Mouse (Mus musculus) left cerebral cortex, adult 11 months (tissue): ENCODE data around the gene Cubn.
A peak's percentile ranks its signal among the peaks of the same experiment; 100 is the strongest.

ENCODE experiments used
- DNase-seq: peaks from one replicate; pipeline ENCODE4 v3.0.0; 2022; ENCODE audit warnings: low spot score

Gene Cubn

DNA sequence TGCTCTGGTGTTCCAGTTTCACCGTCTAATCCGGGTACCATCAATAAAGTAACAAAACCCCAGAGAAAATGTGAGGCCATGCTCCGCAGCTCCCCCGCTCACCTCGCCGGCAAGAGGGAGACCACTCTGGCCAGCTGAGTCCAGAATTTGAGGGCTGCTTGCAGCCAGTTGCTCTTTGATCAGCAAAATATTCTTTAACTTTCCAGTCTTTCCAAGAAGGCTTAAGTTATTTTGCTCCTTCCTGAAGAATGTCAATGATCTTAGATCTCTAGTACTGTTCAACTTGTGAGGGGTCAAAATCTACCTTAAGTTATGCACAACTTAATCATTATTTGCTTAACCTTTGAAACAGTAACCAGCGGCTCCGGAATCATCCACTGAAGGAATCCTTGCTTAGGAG lies at the start of gene Cubn:
TSS of gene Cubn (minus strand) at position 80 of the 400 bp plus-strand sequence.
- no peak for DNase-seq

GRCm38 (mm10) chr2:13539860-13540259 lies 48.2 kb upstream of the Cubn start:
- no peak for DNase-seq

DNA sequence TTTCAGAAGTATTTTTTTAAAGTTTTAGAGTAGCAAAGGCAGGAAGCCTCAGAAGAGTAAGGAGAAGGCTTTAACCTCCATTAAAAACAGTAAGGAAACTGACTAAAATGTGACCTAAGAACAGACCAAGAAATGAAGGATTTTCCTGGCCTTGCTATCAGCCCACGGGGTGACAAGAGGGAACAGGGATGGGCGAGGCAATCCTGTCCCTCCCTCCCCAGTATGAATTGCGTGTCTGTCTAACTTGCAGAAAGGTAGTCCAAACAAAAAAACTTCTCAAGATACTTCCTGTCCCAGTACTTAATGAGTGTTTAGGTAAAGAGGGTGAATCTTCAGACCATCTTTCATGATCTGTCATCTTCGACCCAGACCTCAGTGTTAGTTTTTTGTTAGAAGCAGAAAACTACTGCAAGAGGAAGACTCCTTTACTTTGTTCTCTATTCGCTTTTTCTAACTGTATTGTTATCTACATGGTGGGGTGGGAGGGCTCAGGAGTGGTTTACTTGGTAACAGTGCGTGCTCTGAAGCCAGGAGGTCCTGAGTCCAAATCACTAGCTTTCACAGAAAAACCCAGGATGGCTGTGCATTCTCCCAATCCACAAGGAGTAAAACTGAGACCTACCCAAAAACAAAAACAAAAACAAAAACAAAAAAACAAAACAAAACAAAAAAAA lies 47.2 kb upstream of the Cubn start:
- no peak for DNase-seq

DNA sequence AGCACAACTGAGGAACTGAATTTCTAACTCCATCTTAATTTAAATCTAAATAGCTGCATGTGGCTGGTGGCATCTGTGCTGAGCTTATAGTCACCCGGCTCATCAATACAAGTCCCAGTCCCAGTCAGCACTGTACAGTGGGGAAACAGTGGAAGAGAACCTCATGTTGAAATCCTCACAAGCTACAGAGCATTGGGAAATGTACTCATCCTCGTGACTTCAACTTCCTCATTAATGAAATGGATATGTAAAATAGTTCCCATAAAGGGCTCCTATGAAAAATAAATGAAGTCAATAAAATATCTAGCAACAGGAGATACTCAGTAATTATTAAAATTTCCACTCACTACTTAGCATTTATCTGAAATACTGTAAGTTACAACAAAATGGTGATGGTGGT lies 46.6 kb upstream of the Cubn start:
- no peak for DNase-seq

DNA sequence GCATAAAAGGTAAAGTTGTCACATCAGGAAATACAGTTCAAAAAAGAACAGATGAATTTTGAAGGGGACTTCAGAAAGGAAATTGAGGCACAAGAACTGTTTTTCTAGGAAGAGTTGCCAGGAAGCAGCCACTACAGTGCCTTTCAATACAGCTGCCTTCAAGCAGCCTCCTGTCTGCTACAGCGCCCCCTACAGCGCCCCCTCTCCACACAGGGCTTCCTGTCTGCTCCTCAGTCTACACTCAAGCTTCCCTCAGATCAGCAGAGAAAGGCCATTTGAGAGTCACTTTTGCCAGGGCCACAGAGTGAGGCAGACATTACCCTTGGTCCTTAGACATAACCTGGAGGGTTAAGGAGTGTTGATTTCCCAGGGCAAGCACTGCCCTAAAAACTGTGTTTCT lies 46.1 kb upstream of the Cubn start:
- no peak for DNase-seq

GRCm38 (mm10) chr2:13536747-13537146 lies 45.1 kb upstream of the Cubn start:
- DNase-seq, result no peak

GRCm38 (mm10) chr2:13530639-13531038 lies 39.0 kb upstream of the Cubn start:
- no peak for DNase-seq

DNA sequence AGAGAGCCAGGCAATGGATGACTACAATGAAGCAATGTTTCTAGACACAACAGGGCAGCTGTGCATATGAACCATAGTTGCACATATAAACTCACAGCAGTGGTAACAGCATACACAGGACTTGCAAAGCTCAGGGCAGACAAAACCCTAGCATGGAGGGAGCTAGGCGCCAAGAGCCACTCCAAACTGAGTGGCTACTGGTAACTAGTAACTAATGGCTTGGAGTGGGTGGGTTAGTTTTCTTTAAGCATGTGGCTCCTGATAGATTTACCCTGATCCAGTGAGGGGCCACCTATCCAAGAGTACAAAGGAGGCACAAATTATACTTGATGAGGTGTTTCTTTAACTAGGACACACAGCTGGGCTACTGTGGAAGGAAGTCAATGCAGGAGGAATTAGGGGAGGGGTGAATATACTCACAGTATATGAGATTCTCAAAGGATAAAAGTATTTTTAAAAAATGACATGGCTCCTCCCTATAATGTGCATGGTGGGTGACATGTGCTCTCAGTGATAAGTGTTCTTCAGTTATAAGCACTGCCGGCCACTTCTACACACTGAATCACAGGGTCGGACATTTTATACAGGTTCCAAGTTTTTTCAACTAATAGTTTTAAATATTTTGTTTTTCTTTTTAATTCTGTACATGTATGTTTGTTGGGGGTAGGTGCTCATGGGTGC lies 37.8 kb upstream of the Cubn start:
- DNase-seq, result no peak

DNA sequence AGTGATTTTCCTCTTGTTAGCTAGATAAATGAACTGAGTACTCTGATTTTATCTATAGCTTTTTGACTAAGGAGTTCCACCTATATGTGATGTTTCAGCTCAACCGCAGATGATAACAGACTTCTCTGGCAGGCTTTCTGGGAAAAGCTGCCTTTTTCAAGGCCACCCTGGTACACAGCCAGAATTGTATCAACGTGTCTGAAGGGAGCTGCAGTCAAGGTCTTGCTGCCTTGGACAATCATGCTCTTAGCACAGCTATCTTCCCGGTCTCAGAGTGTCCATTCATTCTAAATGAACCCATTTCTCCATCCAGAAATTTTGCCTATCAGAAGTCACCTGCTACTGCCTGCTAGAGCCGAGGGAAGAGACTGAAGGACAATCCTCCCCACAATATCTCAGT lies 35.9 kb upstream of the Cubn start:
- no peak for DNase-seq

- DNase-seq, result no peak
These were observed 35.5 kb upstream of the Cubn start for GRCm38 (mm10) chr2:13527125-13527524.

DNA sequence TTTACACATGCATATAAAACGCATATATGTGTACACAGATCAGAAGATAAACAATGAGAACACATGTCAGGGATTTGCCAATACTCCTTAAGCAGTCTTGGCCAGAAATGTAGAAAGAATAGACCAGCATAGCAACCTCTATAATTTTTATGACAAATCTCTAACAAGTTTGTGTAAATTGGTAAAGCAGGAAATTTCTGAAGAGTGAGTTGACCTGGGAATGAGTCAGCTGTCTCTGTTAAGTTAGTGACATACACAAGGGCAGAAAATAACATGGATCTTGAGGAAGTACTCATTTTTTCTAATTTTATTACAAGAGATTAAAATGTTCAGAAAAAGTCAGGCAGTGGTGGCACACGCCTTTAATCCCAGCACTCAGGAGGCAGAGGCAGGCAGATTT lies 34.6 kb upstream of the Cubn start:
- DNase-seq, result no peak

DNA sequence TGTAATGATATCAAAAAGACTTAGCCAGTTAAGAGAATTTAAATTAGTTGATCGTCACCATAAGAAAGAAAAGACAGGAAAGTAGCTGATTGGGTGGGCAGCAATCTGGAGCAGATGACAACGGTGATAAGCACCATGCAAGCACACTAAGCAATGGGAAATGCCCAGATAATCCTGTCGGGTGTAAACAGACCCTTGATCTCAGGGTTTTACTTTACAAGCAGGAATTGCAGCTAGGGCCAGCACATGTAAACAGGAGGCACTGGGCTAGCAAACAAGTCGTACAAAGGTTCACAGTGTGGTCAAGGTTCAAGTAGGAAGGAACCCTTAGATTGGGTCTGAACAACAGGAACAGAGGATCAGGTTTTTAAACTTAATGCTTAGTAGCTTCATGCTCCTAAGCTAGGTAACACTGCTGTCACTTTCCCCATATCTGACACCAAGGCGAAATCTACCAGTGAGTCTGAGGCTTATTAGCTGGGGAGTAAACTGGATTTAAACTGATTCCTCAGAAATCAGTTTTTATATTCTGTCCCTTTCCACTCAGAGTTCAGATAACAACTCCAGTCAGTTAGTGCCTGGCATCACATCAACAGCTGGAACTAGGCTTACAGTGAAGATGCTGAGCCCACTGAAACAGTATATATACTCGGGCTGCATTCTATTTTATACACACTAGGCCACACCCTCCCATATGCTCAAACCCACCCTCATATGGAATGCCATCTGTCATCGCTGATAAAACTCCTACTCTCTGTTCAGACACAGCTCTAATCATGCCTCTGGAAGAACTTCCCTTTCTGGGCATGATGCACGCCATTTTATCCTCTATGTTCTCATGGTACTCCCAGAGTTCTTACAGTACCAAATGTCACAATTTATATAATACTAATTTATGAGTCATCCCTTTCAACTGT lies 32.2 kb upstream of the Cubn start:
- peak; percentile 23 for DNase-seq

GRCm38 (mm10) chr2:13522106-13522505 lies 30.5 kb upstream of the Cubn start:
- no peak for DNase-seq

DNA sequence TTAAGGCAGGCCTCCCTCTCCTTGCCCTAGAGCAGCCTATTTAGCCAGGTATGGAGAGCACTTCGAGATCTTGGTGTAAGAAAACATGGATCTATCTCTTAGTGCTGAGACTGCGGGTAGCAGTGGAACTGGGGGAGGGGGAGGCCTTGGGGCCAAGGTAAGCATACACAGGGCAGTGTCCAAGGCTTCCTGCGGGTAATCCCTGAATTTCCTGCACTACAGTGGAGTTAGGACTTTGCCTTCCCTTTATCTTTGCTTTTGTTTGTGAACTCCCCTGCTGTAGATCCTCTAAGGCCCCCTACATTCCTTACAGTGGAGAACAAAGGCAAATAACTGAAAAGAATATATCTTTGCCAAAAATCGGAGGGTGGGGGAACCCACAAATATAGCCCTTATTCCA lies 23.3 kb upstream of the Cubn start:
- no peak for DNase-seq

DNA sequence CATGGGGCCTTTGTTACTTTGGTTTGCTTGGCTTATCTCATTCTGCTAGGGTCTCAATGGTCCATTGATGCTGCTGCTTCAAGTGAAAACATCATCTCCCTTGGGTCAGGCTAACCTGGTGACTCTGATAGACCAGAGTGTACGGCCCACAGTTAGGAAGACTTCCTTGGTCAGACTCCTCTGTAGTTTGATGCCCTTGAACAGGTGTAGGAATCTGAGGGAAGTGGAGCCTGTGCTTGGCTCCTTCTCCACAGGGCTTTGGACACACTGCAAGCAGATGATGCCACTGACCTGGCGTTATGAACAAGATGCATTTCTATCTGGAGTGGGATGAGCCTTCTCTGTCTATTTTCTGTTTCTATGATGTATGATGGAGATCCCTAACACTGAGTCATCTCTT lies 11.1 kb upstream of the Cubn start:
- DNase-seq, result no peak

- DNase-seq, result no peak
These were observed 9.9 kb upstream of the Cubn start for GRCm38 (mm10) chr2:13501553-13501952.

- DNase-seq, result no peak
These were observed 8.8 kb upstream of the Cubn start for GRCm38 (mm10) chr2:13500298-13500999.

- no peak for DNase-seq
These were observed 7.6 kb upstream of the Cubn start for GRCm38 (mm10) chr2:13499196-13499595.

DNA sequence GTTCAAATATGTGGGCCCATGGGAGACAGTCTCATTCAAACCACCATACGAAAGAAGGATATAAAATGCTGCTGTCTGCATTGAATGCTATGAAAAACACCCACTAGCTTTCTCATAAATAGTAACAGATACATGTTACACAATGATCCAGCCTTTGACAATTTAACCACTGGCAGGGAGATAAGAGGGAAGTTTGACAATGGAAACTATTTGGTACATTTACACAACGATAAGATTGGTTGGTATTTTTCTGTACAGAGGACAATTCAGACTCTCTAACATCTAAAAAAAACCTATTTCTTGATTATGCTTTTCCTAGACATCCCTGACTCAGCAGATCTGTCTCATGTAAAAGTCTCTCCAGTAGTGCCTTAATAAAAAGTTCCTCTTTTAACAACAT lies 4.5 kb upstream of the Cubn start:
- no peak for DNase-seq

DNA sequence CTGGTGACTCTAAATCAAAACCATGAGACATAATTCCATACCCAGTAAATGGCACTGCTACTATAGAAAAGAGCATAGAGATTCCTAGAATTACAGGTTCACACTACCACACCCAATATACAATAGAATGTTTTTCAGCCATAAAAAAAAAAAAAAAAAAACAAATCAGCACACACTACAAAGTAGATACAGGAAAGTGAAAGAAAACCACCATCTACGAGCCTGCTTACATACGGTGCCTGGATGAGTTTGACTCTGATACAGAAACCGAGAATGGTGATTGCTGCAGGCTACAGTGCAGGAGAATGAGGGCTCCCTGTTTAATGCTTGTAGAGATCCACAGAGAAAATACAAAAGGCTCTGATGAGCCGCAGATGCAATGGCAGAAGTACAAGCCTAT lies 1.3 kb upstream of the Cubn start:
- no peak for DNase-seq

- DNase-seq, result no peak
These were observed 1.1 kb downstream of the Cubn start for GRCm38 (mm10) chr2:13490480-13490879.

DNA sequence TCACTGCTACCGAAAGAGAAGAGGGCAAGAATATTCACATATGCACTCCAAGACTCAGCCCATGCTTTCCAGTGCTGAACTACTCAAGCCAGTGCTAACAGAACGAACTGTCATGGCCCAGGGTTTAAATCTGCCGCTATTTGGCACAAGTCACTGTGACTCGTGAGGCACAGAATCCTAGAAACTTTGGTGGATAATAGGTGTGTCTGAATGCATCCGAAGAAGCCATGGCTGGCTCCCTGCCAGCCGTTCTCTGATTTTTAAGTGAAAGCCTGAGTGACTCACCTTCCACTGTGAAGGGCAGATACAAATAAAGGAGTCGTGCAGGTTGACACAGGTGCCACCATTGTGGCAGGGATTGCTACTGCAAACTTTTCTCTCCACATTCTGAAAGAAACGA lies 5.1 kb downstream of the Cubn start:
- DNase-seq, result no peak
